Mouse (Mus musculus) ES-Bruce4 (cell line): ENCODE data around the gene Muc5b. TPM values are rescaled to one million over a fixed set of nuclear protein-coding genes. Genes with fewer than 3 reads are reported as not detected.

Experiments used
- H3K27ac ChIP-seq: 2 replicates; pipeline ENCODE4 v1.5.1; 2012; ENCODE audit warnings: low read length, inconsistent platforms; ENCODE audit not compliant: insufficient read depth
- H3K27me3 ChIP-seq: 2 replicates; pipeline ENCODE4 v1.6.1; 2012; ENCODE audit warnings: mild to moderate bottlenecking, low read length, inconsistent platforms; ENCODE audit not compliant: control insufficient read depth, poor library complexity, insufficient read depth, severe bottlenecking
- H3K36me3 ChIP-seq: 2 replicates; pipeline ENCODE4 v1.6.1; 2012; ENCODE audit warnings: inconsistent platforms, mild to moderate bottlenecking, low read length, moderate library complexity; ENCODE audit not compliant: control insufficient read depth, poor library complexity, insufficient read depth, severe bottlenecking
- H3K4me1 ChIP-seq: one replicate; pipeline ENCODE4 v1.8.1; 2011; ENCODE audit warnings: low read length; ENCODE audit not compliant: control insufficient read depth, insufficient read depth
- H3K4me3 ChIP-seq: 2 replicates; pipeline ENCODE4 v1.5.1; 2011; ENCODE audit warnings: low read depth, mild to moderate bottlenecking, low read length
- H3K9ac ChIP-seq: 2 replicates; pipeline ENCODE4 v1.6.1; 2012; ENCODE audit warnings: low read depth, mild to moderate bottlenecking, inconsistent platforms; ENCODE audit not compliant: poor library complexity, severe bottlenecking
- H3K9me3 ChIP-seq: replicated peaks from 2 replicates; pipeline ENCODE4 v1.6.1; 2012; ENCODE audit warnings: mild to moderate bottlenecking, low read length, inconsistent platforms; ENCODE audit not compliant: control insufficient read depth, poor library complexity, insufficient read depth, severe bottlenecking
- CTCF ChIP-seq: IDR thresholded peaks from one replicate; pipeline ENCODE4 v1.8.1; 2011; ENCODE audit warnings: low read depth, low read length
- EP300 ChIP-seq: IDR thresholded peaks from 2 replicates; pipeline ENCODE4 v1.6.1; 2011; ENCODE audit warnings: low read depth, low read length; ENCODE audit not compliant: insufficient read depth
- POLR2A ChIP-seq: IDR thresholded peaks from one replicate; pipeline ENCODE4 v1.8.1; 2011; ENCODE audit warnings: low read length; ENCODE audit not compliant: insufficient read depth
- polyA plus RNA-seq: library from polyadenylated mRNA; stranded (reverse); fragments of >200 nt; gene quantifications from 2 replicates; pipeline ENCODE4 v1.2.4, GENCODE M21; 2011; ENCODE audit warnings: low read depth; ENCODE audit not compliant: missing spikeins, insufficient read depth, insufficient read length

Gene Muc5b
- polyA plus RNA-seq, 1 experiment: not detected

DNA sequence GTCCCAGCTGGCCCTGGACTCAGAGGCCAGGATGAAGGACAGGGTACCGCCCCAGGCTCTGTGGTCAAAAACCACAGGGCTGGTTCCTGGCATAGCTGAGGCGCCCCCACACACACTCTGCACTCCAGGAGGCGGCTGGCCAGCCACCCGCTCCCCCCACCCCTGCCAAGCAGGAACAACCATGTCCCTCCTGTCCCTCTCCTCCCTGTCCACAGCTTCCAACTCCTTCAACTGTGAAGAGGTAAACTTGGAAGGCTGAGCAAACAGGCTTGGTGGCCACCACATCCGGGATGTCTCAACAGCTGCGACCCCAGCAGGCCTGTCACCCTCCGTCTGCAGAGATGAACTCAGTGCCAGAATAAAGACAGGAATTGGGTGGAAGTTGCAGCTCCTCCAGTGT lies 2.9 kb upstream of the Muc5b start:
- Histone ChIP-seq H3K4me3 (no peak overlapping the region), H3K27ac (no peak overlapping the region), H3K4me1 (no peaks in the 10 kb centered on the region), H3K36me3 (no peaks in the 10 kb centered on the region), H3K9me3 (no peaks in the 10 kb centered on the region), H3K9ac (no peak overlapping the region), H3K27me3 (no peaks in the 10 kb centered on the region)
- TF ChIP-seq POLR2A: no peak
- no peak for TF ChIP-seq CTCF

DNA sequence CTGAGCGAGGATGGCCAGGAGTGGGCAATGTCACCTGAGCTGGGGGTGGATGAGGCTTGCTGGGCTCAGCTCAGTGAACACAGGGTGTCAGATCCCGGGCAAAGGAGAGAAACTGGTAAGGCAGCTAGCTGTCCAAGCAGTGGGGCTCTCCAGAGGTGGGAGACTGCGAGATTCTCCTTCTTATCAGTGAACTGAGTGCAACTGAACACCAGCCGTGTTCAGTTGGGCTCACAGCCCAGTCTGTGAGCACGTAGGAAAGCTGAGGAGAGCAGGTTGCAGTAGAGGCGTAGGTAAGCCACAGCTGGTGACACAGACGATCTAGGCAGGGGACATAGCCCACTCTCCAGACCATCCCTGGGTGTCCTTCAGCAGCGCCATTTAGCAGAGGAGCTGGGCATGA lies 2.4 kb upstream of the Muc5b start:
- Histone ChIP-seq H3K4me1 (no peaks in the 10 kb centered on the region), H3K4me3 (no peak overlapping the region), H3K36me3 (no peaks in the 10 kb centered on the region), H3K9me3 (no peaks in the 10 kb centered on the region), H3K27me3 (no peaks in the 10 kb centered on the region), H3K9ac (no peak overlapping the region), H3K27ac (no peak overlapping the region)
- TF ChIP-seq CTCF (no peak), EP300 (no peak), POLR2A (no peak)

DNA sequence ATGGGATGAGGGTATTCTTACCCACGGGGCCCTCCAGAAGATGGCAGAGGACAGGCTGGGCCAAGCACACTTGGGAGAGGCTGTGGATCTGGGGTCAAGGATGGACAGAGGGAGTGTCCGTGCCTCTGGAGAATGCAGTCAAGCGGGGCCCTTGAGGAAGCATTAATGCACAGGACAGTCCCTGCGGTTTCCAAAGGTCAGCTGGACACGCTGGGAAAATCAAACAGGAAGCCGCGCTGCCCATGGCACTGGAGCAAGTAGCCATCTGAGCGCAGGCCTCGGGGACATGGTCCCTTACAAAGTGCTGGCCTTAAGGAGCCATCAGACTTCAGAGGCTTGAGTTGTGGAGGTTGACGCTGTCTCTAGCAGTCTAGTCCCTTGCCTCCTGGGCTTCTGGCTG lies 1.5 kb downstream of the Muc5b start:
- no peaks in the 10 kb centered on the region for H3K36me3 ChIP-seq
- TF ChIP-seq CTCF: no peak
- TF ChIP-seq EP300: no peak
- TF ChIP-seq POLR2A: no peak
- H3K27ac ChIP-seq: no peak overlapping the region
- H3K4me3 ChIP-seq: no peak overlapping the region
- H3K9me3 ChIP-seq: no peaks in the 10 kb centered on the region
- H3K9ac ChIP-seq: no peak overlapping the region
- H3K27me3 ChIP-seq: no peaks in the 10 kb centered on the region
- H3K4me1 ChIP-seq: no peaks in the 10 kb centered on the region

DNA sequence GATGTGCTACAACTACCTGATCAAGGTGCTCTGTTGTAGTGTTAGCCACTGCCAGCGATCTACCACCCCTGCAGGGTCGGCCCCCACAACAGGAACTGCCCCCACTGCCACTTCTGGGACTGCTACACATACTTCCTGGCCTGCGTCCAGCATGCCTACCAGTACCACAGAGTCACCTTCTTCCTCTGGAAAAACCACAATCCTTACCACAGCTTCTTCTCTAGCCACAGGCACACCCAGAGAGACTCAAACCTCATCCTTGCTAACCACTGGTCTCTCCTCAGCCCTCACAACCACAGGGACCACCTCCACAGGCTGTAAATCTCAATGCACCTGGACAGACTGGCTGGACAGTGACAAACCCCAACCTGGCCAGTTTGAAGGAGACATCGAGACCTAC lies 22.2 kb downstream of the Muc5b start:
- H3K4me3 ChIP-seq: no peak overlapping the region
- TF ChIP-seq CTCF (no peak), EP300 (no peak), POLR2A (no peak)
- H3K4me1 ChIP-seq: no peaks in the 10 kb centered on the region

DNA sequence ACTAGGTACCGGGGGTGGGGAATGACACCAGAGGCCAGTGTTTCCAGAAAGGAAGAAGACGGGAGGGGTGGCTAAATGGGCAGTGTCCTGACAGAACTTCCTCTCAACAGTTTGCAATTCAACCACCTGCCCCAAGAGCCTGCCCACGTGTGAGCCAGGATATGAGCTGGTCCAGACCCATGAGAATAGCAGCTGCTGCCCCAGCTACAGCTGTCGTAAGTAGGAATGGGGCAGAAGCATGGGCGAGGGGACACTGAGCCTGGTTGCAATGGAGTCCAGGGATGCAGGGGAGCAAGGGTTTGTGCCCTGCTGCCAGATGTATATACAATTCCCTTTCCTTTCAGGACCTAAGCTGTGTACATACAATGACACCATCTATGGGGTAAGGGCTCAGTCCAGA lies 30.8 kb downstream of the Muc5b start:
- TF ChIP-seq CTCF (no peak), POLR2A (no peak), EP300 (no peak)
- H3K27me3 ChIP-seq: no peaks in the 10 kb centered on the region

More for the DNA sequence above, 22.2 kb downstream of the Muc5b start:
- Histone ChIP-seq H3K9ac (no peak overlapping the region), H3K27me3 (no peaks in the 10 kb centered on the region), H3K27ac (no peak overlapping the region), H3K9me3 (no peaks in the 10 kb centered on the region), H3K36me3 (no peaks in the 10 kb centered on the region)

DNA sequence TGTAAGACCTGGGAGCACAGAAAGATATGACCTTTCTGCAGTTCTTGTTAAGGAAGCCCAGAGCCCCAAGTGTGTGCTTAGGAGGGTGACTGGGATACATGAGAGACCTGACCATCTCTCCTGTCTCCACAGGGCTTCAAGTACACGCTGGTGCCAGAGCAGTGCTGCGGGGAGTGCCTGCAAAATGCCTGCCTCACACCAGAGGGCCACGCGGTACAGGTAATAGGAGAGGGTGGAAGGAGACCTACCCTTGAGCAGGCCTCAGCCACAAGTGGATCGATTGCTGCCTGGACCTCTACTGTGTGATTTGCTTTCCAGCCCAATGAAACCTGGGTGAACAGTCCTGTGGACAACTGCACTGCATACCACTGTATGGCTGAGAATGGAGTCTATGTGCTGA lies 31.7 kb downstream of the Muc5b start:
- Histone ChIP-seq H3K27me3 (no peaks in the 10 kb centered on the region), H3K27ac (no peak overlapping the region), H3K9me3 (no peaks in the 10 kb centered on the region), H3K9ac (no peak overlapping the region), H3K4me3 (no peak overlapping the region), H3K4me1 (no peaks in the 10 kb centered on the region), H3K36me3 (no peaks in the 10 kb centered on the region)
- TF ChIP-seq POLR2A (no peak), CTCF (no peak), EP300 (no peak)

More for the DNA sequence above, 30.8 kb downstream of the Muc5b start:
- H3K9me3 ChIP-seq: no peaks in the 10 kb centered on the region
- H3K9ac ChIP-seq: no peak overlapping the region
- no peaks in the 10 kb centered on the region for H3K4me1 ChIP-seq
- H3K4me3 ChIP-seq: no peak overlapping the region
- H3K36me3 ChIP-seq: no peaks in the 10 kb centered on the region
- no peak overlapping the region for H3K27ac ChIP-seq
